In the genomic region with DNA sequence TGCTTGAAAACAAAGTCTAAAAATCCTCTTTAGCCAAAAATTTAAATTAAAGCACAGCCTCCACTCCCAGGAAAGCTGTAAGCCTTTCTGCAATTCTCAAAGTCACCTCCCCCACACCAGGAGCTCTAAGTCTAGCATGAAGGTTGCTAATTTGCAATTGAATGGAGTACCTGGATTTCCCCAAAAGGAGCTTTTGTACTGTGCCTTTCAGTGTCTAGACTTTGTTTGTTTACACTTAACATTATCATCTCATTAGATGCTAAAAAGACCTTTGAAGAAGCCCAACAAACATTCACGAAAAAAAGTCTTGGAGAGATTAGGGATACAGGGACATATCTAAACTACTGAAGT, we compare ENCODE assay signal across 40 mouse cellular contexts. TPM values are rescaled to one million over a fixed set of nuclear protein-coding genes. Genes with fewer than 3 reads are reported as not detected.
"Had no signal": no experiment of that assay in that cellular context is flagged by ENCODE, and none has a peak within 500 bp of the region (broad histone marks: within the 10 kb centered on the region; RNA-seq: fewer than 3 reads in every experiment).

No protein-coding gene starts in this region.

- H3K4me3 ChIP-seq: gastrocnemius, adult 2 months; heart, embryonic 10.5 days; heart, embryonic 12.5 days; hindbrain, embryonic 10.5 days; hindbrain, embryonic 12.5 days; intestine, embryonic 15.5 days; kidney, embryonic 15.5 days; limb, embryonic 13.5 days; limb, embryonic 15.5 days; liver, embryonic 12.5 days had no signal

- DNase-seq: gastrocnemius, adult 2 months; gastrocnemius, postnatal 10 days; gastrocnemius, postnatal 25 days; heart, adult 18-20 months; heart, postnatal 10 days; heart, postnatal 4 days; kidney, adult 18-20 months; kidney, adult 8-10 months; kidney, postnatal 14 days; kidney, postnatal 36 days; layer of hippocampus, adult 9-11 months; layer of hippocampus, postnatal 36 days; left cerebral cortex, postnatal 4 days had no signal

- H3K27me3 ChIP-seq: heart, embryonic 12.5 days; hindbrain, embryonic 12.5 days; intestine, embryonic 15.5 days; kidney, embryonic 15.5 days; limb, embryonic 13.5 days; limb, embryonic 15.5 days; liver, embryonic 12.5 days had no signal

- H3K4me1 ChIP-seq: heart, embryonic 10.5 days; heart, embryonic 12.5 days; hindbrain, embryonic 10.5 days; hindbrain, embryonic 12.5 days; intestine, embryonic 15.5 days; kidney, embryonic 15.5 days; limb, embryonic 13.5 days; limb, embryonic 15.5 days; liver, embryonic 12.5 days had no signal

- H3K9ac ChIP-seq: heart, embryonic 12.5 days; hindbrain, embryonic 12.5 days; hindbrain, embryonic 14.5 days; intestine, embryonic 15.5 days; kidney, embryonic 15.5 days; limb, embryonic 13.5 days; limb, embryonic 15.5 days; liver, embryonic 12.5 days; liver, embryonic 14.5 days had no signal

- H3K27ac ChIP-seq: gastrocnemius, adult 2 months; heart, embryonic 10.5 days; hindbrain, embryonic 10.5 days; hindbrain, embryonic 12.5 days; hindbrain, embryonic 14.5 days; intestine, embryonic 15.5 days; kidney, embryonic 15.5 days; kidney, postnatal 0 days; limb, embryonic 13.5 days; limb, embryonic 15.5 days; liver, embryonic 12.5 days; liver, embryonic 14.5 days had no signal

- H3K9me3 ChIP-seq: heart, embryonic 10.5 days; heart, embryonic 12.5 days; hindbrain, embryonic 10.5 days; hindbrain, embryonic 12.5 days; intestine, embryonic 15.5 days; kidney, embryonic 15.5 days; limb, embryonic 13.5 days; limb, embryonic 15.5 days; liver, embryonic 12.5 days had no signal

- H3K36me3 ChIP-seq: heart, embryonic 10.5 days; heart, embryonic 12.5 days; hindbrain, embryonic 10.5 days; hindbrain, embryonic 12.5 days; intestine, embryonic 15.5 days; kidney, embryonic 15.5 days; limb, embryonic 13.5 days; limb, embryonic 15.5 days; liver, embryonic 12.5 days had no signal

RNA-seq across cellular contexts. Expression of a gene that starts 23.8 kb away (rescaled TPM):
- total RNA-seq: gastrocnemius, adult 2 months; gastrocnemius, postnatal 10 days; gastrocnemius, postnatal 25 days; gastrocnemius, postnatal 4 days; granulocyte monocyte progenitor cell, adult 5-6 weeks; heart, adult 18-20 months; heart, adult 8-10 months; heart, postnatal 10 days; heart, postnatal 25 days; heart, postnatal 4 days; layer of hippocampus, adult 18-20 months; layer of hippocampus, adult 8-10 months; layer of hippocampus, postnatal 14 days; layer of hippocampus, postnatal 36 days; left cerebral cortex, adult 18-20 months; left cerebral cortex, adult 8-10 months; left cerebral cortex, postnatal 14 days; left cerebral cortex, postnatal 4 days; liver, adult 2 months had no signal
- polyA plus RNA-seq: heart, embryonic 10.5 days; heart, embryonic 12.5 days; heart, embryonic 14.5 days; heart, embryonic 16.5 days; hindbrain, embryonic 10.5 days; hindbrain, embryonic 12.5 days; kidney, embryonic 15.5 days; kidney, postnatal 0 days; large intestine, adult 2 months; limb, embryonic 11.5 days; limb, embryonic 13.5 days; limb, embryonic 15.5 days; liver, adult 2 months; liver, embryonic 12.5 days; liver, embryonic 14.5 days had no signal
